Mouse (Mus musculus) bone marrow, adult 2 months (tissue): ENCODE measurements around the gene Usp5.

ENCODE experiments used
- CTCF ChIP-seq: fragments of 200-500 bp; IDR thresholded peaks from 2 replicates; pipeline ENCODE4 v1.5.1; 2011; ENCODE audit warnings: low read length, control low read depth; ENCODE audit not compliant: control insufficient read depth, insufficient read depth
- POLR2A ChIP-seq: fragments of 200-500 bp; IDR thresholded peaks from 2 replicates; pipeline ENCODE4 v1.6.1; 2011; ENCODE audit warnings: low read depth, mild to moderate bottlenecking, control low read depth, low read length, borderline replicate concordance; ENCODE audit not compliant: control insufficient read depth

GRCm38 (mm10) chr6:124863125-124863657 is 33.9 kb upstream of the Usp5 start:
- TF ChIP-seq POLR2A: no peak
- TF ChIP-seq CTCF: no peak
